Mouse (Mus musculus) kidney, postnatal 36 days (tissue): ENCODE measurements around the gene Cryaa.

Source experiments
- DNase-seq, 2 experiments: peaks; one replicate each; pipeline ENCODE4 v3.0.0; 2021 to 2022; ENCODE audit warnings: mixed read lengths in 2 of 2

The Cryaa gene

DNA sequence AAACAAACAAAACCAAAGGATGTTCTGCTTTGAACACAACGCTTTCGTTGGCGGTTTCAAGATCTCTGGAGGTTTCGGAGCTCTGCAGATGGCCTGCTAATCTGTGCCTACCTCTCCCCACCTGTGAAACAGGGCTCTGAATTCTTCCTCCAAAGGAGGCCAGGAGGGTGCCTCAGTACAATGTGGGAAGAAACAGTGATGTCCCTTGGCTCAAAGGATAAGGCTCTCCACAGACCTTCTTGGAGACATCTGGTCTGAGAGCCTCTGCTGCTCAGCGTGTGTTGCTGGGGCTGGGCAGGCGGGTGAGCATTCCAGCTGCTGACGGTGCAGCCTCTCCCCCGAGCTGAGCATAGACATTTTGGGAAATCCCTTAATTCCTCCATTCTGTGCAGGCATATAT lies at the start of gene Cryaa:
TSS of gene Cryaa (plus strand) at position 301 of the 400 bp plus-strand sequence.
- no peak for DNase-seq

GRCm38 (mm10) chr17:31627961-31628360 lies 49.6 kb upstream of the Cryaa start:
- DNase-seq, result no peak

GRCm38 (mm10) chr17:31631081-31631800 lies 46.4 kb upstream of the Cryaa start:
- peak; percentile 49 to 57 for DNase-seq

- peak; percentile 29 to 57 for DNase-seq
Observed at GRCm38 (mm10) chr17:31633007-31633406, 44.6 kb upstream of the Cryaa start.

- DNase-seq, result no peak
Observed at GRCm38 (mm10) chr17:31634896-31635295, 42.7 kb upstream of the Cryaa start.

DNA sequence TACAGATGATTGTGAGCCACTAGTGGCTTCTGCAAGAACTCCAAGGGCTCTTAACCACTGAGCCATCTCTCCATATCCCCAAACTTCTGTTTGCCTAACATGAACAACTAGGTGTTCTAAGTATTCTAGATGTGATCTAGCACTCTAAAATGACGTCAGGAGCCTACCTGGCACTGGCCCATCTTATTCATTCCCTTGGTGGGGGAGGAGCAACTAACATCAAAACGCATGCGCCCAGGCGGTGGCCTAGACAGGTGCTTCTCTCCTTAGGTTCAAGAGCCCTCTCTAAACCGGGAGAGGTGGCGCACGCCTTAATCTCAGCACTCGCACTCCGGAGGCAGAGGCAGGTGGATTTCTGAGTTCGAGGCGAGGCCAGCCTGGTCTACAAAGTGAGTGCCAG lies 41.8 kb upstream of the Cryaa start:
- DNase-seq, result peak in 1 of 2 experiments; percentile 59

GRCm38 (mm10) chr17:31636277-31636941 lies 41.2 kb upstream of the Cryaa start:
- peak in 1 of 2 experiments; percentile 41 for DNase-seq

GRCm38 (mm10) chr17:31636942-31637811 lies 40.4 kb upstream of the Cryaa start, which contains the start of gene Cbs:
TSS of gene Cbs (minus strand) at chr17:31637238.
- peak; percentile 94 for DNase-seq

- DNase-seq, result peak in 1 of 2 experiments; percentile 70
Observed at GRCm38 (mm10) chr17:31637866-31638570, 39.6 kb upstream of the Cryaa start.

GRCm38 (mm10) chr17:31639651-31640050 lies 38.0 kb upstream of the Cryaa start:
- peak in 1 of 2 experiments; percentile 25 for DNase-seq

DNA sequence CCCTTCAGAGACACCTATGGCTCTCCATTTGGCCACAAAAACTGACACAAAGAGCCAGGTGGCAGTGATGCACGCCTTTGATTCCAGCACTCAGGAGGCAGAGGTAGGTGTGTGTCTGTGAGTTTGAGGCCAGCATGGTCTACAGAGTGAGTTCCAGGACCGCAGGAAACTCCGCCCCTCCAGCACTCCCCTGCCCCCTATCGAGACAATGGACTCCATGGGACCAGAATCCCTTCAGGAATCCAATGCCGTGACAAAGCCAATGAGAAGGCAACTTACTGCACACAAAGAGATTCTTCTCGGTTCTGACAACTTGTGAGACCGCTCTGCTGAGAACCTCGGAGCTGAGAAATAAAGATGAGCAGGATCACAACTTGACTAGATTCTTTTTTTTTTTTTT lies 35.3 kb upstream of the Cryaa start:
- DNase-seq, result no peak

GRCm38 (mm10) chr17:31642913-31643312 lies 34.7 kb upstream of the Cryaa start:
- no peak for DNase-seq

DNA sequence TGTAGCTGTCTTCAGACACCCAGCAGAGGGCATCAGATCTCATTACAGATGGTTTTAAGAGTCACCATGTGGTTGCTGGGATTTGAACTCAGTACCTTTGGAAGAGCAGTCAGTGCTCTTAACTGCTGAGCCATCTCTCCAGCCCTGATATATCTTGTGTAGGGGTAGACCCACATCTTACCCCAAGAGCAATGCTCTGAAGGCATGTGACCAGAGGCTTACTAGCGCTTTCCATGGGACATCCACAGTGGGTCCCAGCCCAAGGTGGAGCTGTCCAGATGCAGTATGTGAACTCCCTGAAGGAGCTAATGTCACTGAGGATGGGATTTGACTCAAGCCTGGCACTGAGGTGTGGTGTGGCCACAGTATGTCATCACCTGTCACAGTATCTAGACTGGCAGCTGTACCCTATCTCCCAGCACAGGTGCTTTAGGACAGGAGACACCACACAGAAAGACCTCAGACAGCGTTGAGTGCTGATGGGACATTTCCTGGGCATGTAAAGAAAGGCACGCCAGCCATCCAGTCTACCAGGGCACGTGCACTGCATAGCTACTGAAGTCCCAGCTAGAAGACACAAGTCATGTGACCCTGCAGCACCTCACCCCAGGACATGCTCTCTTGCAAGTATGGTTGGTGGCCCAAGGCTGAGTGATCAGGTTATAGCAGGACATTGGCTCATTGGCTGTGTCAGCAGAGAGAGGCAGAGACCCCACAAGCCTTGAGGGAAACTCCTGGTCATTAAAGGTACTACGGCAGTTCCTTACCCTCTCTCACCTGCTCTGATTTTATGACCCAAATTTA lies 31.2 kb upstream of the Cryaa start:
- no peak for DNase-seq

- no peak for DNase-seq
Observed at GRCm38 (mm10) chr17:31652152-31652551, 25.5 kb upstream of the Cryaa start.

DNA sequence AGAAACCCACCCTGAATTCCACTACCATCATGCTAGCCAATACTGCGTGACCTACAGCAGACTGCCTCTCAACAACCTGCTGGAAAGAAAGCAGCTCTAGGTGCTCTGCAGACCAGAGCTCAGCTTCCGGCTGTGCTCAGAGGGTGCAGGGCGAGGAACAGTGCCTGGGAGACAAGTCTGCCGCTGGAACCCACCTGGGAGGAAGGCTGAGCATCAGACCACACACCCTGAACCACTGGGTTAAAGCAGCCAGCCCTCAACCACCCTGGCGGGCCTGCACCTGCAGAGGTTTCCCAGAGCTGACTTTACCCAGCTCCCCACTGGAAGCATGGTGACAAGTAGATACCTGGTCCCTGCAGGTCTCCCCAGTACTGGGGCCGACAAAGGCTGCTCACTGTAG lies 24.3 kb upstream of the Cryaa start:
- DNase-seq, result no peak

DNA sequence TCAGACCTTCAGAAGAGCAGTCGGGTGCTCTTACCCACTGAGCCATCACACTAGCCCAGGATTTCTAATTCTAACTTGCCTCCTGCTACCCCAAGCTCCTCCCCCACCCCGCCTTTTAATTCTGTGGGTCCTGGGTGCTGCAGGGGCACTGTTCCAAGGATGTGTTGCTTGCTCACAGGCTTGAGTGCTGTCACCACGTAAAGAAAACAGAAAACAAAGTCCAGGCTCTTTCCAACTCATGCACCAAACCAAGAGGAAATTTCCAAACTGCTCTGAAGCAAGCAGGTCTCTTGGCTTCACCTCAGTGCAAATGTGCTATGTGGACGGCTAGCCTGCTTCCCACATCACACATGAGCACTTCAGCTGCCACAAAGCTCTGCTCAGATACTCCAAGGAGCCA lies 22.2 kb upstream of the Cryaa start:
- peak in 1 of 2 experiments; percentile 68 for DNase-seq

DNA sequence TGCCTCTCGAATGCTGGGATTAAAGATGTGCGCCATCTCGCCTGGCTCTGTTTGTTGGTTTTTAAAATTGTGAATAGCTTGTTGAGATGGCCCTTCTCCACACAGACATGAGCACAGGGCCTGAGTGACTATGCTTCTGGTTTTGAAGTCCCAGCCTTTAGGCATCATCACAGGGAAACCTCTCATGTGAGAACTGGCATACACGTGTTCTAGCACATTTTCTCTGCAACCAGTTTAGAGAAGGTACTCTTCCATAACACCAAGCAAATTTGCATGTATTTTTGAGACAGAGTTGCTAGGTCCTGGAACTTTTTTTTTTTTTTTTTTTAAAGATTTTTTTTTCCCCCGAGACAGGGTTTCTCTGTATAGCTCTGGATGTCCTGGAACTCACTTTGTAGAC lies 20.9 kb upstream of the Cryaa start:
- no peak for DNase-seq

GRCm38 (mm10) chr17:31657141-31657983 lies 20.2 kb upstream of the Cryaa start:
- no peak for DNase-seq

DNA sequence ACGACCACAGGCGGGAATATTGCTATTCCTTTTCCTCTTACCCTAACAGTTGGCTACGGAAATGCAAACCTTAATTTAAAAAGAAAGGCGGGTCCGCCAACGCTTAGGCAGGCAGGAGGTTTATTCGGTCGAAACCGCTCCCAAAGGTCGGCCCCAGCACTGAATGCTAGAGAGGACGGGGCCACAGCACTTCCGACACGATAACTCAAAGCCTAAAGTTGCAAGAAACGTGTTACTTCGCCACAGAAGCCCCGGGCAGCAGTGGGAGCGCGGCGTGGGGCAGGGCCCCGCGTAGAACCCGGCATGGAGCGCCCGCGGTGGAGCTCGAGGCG lies 19.5 kb upstream of the Cryaa start:
- DNase-seq, result peak in 1 of 2 experiments; percentile 48

- DNase-seq, result peak; percentile 97 to 99
Observed at GRCm38 (mm10) chr17:31658468-31659185, 19.0 kb upstream of the Cryaa start, which contains the start of gene U2af1. TSS of gene U2af1 (minus strand) at chr17:31658892.
